Mouse (Mus musculus) hindbrain, postnatal 0 days (tissue): ENCODE measurements around the gene 2810004N23Rik. TPM values are rescaled to one million over a fixed set of nuclear protein-coding genes. Genes with fewer than 3 reads are reported as not detected.
A peak's percentile ranks its signal among the peaks of the same experiment; 100 is the strongest.

Experiments used
- ATAC-seq: fragments of 200-750 bp; cut with Nextera tagmentation; 2 replicates; pipeline ENCODE4 v1.8.0; 2017; ENCODE audit warnings: mild to moderate bottlenecking, moderate TSS enrichment, moderate library complexity
- DNase-seq: peaks from one replicate; pipeline ENCODE4 v3.0.0-alpha.2; 2015; ENCODE audit warnings: low spot score
- H3K27ac ChIP-seq: fragments of 300-500 bp; sonication (generic); 2 replicates; pipeline ENCODE4 v1.5.1; 2014; ENCODE audit warnings: mild to moderate bottlenecking
- H3K27me3 ChIP-seq: fragments of 300-500 bp; sonication (generic); 2 replicates; pipeline ENCODE4 v1.6.1; 2014; ENCODE audit warnings: low read length, mixed read lengths; ENCODE audit not compliant: insufficient read depth
- H3K36me3 ChIP-seq: fragments of 300-500 bp; sonication (generic); 2 replicates; pipeline ENCODE4 v1.6.1; 2014; ENCODE audit warnings: low read length, mixed read lengths; ENCODE audit not compliant: insufficient read depth
- H3K4me1 ChIP-seq: fragments of 300-500 bp; sonication (generic); 2 replicates; pipeline ENCODE4 v1.6.1; 2014; ENCODE audit warnings: antibody characterized with exemption, low read length, mixed read lengths; ENCODE audit not compliant: insufficient read depth
- H3K4me2 ChIP-seq: fragments of 300-500 bp; sonication (generic); 2 replicates; pipeline ENCODE4 v1.6.1; 2014; ENCODE audit warnings: low read depth, mild to moderate bottlenecking, low read length, moderate library complexity, mixed read lengths
- H3K4me3 ChIP-seq: fragments of 300-500 bp; sonication (generic); 2 replicates; pipeline ENCODE4 v1.5.1; 2014; ENCODE audit warnings: low read length
- H3K9ac ChIP-seq: fragments of 300-500 bp; sonication (generic); replicated peaks from 2 replicates; pipeline ENCODE4 v1.6.1; 2014; ENCODE audit warnings: mild to moderate bottlenecking, low read length, moderate library complexity, mixed read lengths
- H3K9me3 ChIP-seq: fragments of 300-500 bp; sonication (generic); 2 replicates; pipeline ENCODE4 v1.6.1; 2016; ENCODE audit warnings: low read length, mixed read lengths
- CTCF ChIP-seq: IDR thresholded peaks from 2 replicates; pipeline ENCODE4 v1.5.1; 2016; ENCODE audit warnings: antibody characterized with exemption, control low read depth, low read depth
- WGBS: fragments of 180-500 bp; shearing (Covaris S2); extraction: QIAGEN DNeasy Blood & Tissue Kit; methylation state at CpG from one replicate; pipeline ENCODE4 v1.1.7; 2014; 5-methylcytosine and 5-hydroxymethylcytosine counted together
- polyA plus RNA-seq: library from polyadenylated mRNA; unstranded; fragments of >200 nt; fragmentation: Nextera tagmentation; extraction: Ambion mirVana; gene quantifications from 2 replicates; pipeline ENCODE4 v1.2.1, GENCODE M21; 2015
- total RNA-seq: library from RNA; depleted of rRNA; stranded (reverse); fragments of >200 nt; gene quantifications from 2 replicates; pipeline ENCODE4 v1.2.3, GENCODE M21; 2014; rRNA removed

Gene 2810004N23Rik
- total and polyA plus RNA-seq, 2 experiments from 2014 or later: 21.4 to 22.8 TPM

GRCm38 (mm10) chr8:124792708-124793107 lies 70.2 kb downstream of the 2810004N23Rik start, which contains the start of gene Trim67:
Gene Trim67 (plus strand): TSS chr8:124793092.
- peak within 1 kb of the TSS; percentile 83 for H3K4me2 ChIP-seq
- ATAC-seq (peak; percentile 92), DNase-seq (peak; percentile 95)
- H3K36me3 ChIP-seq: no peaks in the 10 kb centered on the region
- TF ChIP-seq CTCF: no peak
- H3K4me1 ChIP-seq: peaks cover 13% of the 10 kb centered on the region
- H3K9ac ChIP-seq: peak within 1 kb of the TSS; percentile 78
- no peaks in the 10 kb centered on the region for H3K27me3 ChIP-seq
- WGBS: 2% methylated on average over 38 of the region's 39 CpGs
- peak within 1 kb of the TSS; percentile 96 for H3K27ac ChIP-seq
- no peaks in the 10 kb centered on the region for H3K9me3 ChIP-seq
- H3K4me3 ChIP-seq: peak within 1 kb of the TSS; percentile 61

GRCm38 (mm10) chr8:124792186-124792585 lies 70.7 kb downstream of the 2810004N23Rik start:
- Histone ChIP-seq H3K4me1 (peaks cover 13% of the 10 kb centered on the region), H3K36me3 (no peaks in the 10 kb centered on the region), H3K27ac (peak overlapping the region; percentile 96), H3K27me3 (no peaks in the 10 kb centered on the region), H3K9ac (peak overlapping the region; percentile 78), H3K9me3 (no peaks in the 10 kb centered on the region), H3K4me3 (peak overlapping the region; percentile 61), H3K4me2 (peak overlapping the region; percentile 83)
- DNase-seq (peak; percentile 73), ATAC-seq (peak; percentile 30)
- peak; percentile 9; the same call in 1 of the 2 replicates for TF ChIP-seq CTCF
- WGBS: under 1% methylated on average over 32 of the region's 32 CpGs

- ATAC-seq (no peak), DNase-seq (no peak)
- Histone ChIP-seq H3K9me3 (no peaks in the 10 kb centered on the region), H3K9ac (peak overlapping the region; percentile 78), H3K4me1 (peaks cover 10% of the 10 kb centered on the region), H3K4me3 (peak overlapping the region; percentile 61), H3K27ac (peak overlapping the region; percentile 96), H3K4me2 (peak overlapping the region; percentile 83), H3K27me3 (no peaks in the 10 kb centered on the region), H3K36me3 (no peaks in the 10 kb centered on the region)
- 35% methylated on average over 4 of the region's 4 CpGs for WGBS
- no peak for TF ChIP-seq CTCF
Measured at GRCm38 (mm10) chr8:124791751-124792150, 71.2 kb downstream of the 2810004N23Rik start.

- H3K4me2 ChIP-seq: no peak overlapping the region
- 0 out of 2 replicates have a peak, but pooled peaks cover 9% of the 10 kb centered on the region for H3K4me1 ChIP-seq
- no peak overlapping the region for H3K4me3 ChIP-seq
- no peaks in the 10 kb centered on the region for H3K36me3 ChIP-seq
- no peak overlapping the region for H3K9ac ChIP-seq
- 73% methylated on average over 4 of the region's 4 CpGs for WGBS
- DNase-seq: no peak
- H3K9me3 ChIP-seq: no peaks in the 10 kb centered on the region
- H3K27ac ChIP-seq: no peak overlapping the region
- H3K27me3 ChIP-seq: no peaks in the 10 kb centered on the region
- ATAC-seq: no peak
- TF ChIP-seq CTCF: no peak
Measured at GRCm38 (mm10) chr8:124790676-124791075, 72.2 kb downstream of the 2810004N23Rik start.

Other genes with a start within 250 kb of the 2810004N23Rik start
- gene 2310022B05Rik, start 199.8 kb downstream of the 2810004N23Rik start, total RNA-seq: 100 and 106 TPM in 2 replicates
- gene 2310022B05Rik, start 199.8 kb downstream of the 2810004N23Rik start, polyA plus RNA-seq: 27.0 and 30.2 TPM in 2 replicates
- gene Ttc13, start 141.1 kb downstream of the 2810004N23Rik start, total RNA-seq: 63.1 and 64.2 TPM in 2 replicates
- 57.5 and 58.6 TPM in 2 replicates for gene Ttc13, start 141.1 kb downstream of the 2810004N23Rik start, polyA plus RNA-seq
- 11.1 and 17.5 TPM in 2 replicates for gene Arv1, start 141.0 kb downstream of the 2810004N23Rik start, total RNA-seq
- 31.5 and 33.5 TPM in 2 replicates for gene Arv1, start 141.0 kb downstream of the 2810004N23Rik start, polyA plus RNA-seq
- 0.25 TPM in 1 of 2 replicates, not detected in the other for gene Fam89a, start 111.3 kb downstream of the 2810004N23Rik start, total RNA-seq
- gene Fam89a, start 111.3 kb downstream of the 2810004N23Rik start, polyA plus RNA-seq: 0.45 and 0.87 TPM in 2 replicates
- 75.3 and 83.9 TPM in 2 replicates for gene Trim67, start 70.0 kb downstream of the 2810004N23Rik start, total RNA-seq
- 19.2 and 19.5 TPM in 2 replicates for gene Trim67, start 70.0 kb downstream of the 2810004N23Rik start, polyA plus RNA-seq
- gene Gnpat, start 87 bp downstream of the 2810004N23Rik start, total RNA-seq: 40.0 and 47.2 TPM in 2 replicates
- 53.5 and 55.8 TPM in 2 replicates for gene Gnpat, start 87 bp downstream of the 2810004N23Rik start, polyA plus RNA-seq
- 28.3 and 36.8 TPM in 2 replicates for gene Exoc8, start 34.6 kb upstream of the 2810004N23Rik start, total RNA-seq
- gene Exoc8, start 34.6 kb upstream of the 2810004N23Rik start, polyA plus RNA-seq: 10.8 and 10.9 TPM in 2 replicates
- gene Sprtn, start 34.8 kb upstream of the 2810004N23Rik start, total RNA-seq: 10.6 and 11.6 TPM in 2 replicates
- gene Sprtn, start 34.8 kb upstream of the 2810004N23Rik start, polyA plus RNA-seq: 5.8 and 6.0 TPM in 2 replicates
- 41.6 and 45.1 TPM in 2 replicates for gene Egln1, start 86.2 kb upstream of the 2810004N23Rik start, total RNA-seq
- gene Egln1, start 86.2 kb upstream of the 2810004N23Rik start, polyA plus RNA-seq: 13.5 and 14.1 TPM in 2 replicates
- 81.1 and 89.5 TPM in 2 replicates for gene Tsnax, start 149.9 kb upstream of the 2810004N23Rik start, total RNA-seq
- gene Tsnax, start 149.9 kb upstream of the 2810004N23Rik start, polyA plus RNA-seq: 176 and 177 TPM in 2 replicates
- gene Disc1, start 191.1 kb upstream of the 2810004N23Rik start, total RNA-seq: 7.1 and 10.7 TPM in 2 replicates
- gene Disc1, start 191.1 kb upstream of the 2810004N23Rik start, polyA plus RNA-seq: 2.2 and 2.5 TPM in 2 replicates